Mouse (Mus musculus) embryonic facial prominence, embryonic 10.5 days (tissue): ENCODE results near the gene Tsc22d4. TPM values are rescaled to one million over a fixed set of nuclear protein-coding genes. Genes with fewer than 3 reads are reported as not detected.

ENCODE experiments used
- DNase-seq: peaks from one replicate; pipeline ENCODE4 v3.0.0-alpha.2; 2017; ENCODE audit warnings: low spot score
- H3K27ac ChIP-seq: fragments of 300-500 bp; sonication (generic); replicated peaks from 2 replicates; pipeline ENCODE4 v1.5.1; 2016; ENCODE audit warnings: mild to moderate bottlenecking
- H3K27me3 ChIP-seq: fragments of 300-500 bp; sonication (generic); replicated peaks from 2 replicates; pipeline ENCODE4 v1.6.1; 2016; ENCODE audit warnings: low read depth, mild to moderate bottlenecking; ENCODE audit not compliant: poor library complexity, severe bottlenecking
- H3K36me3 ChIP-seq: fragments of 300-500 bp; sonication (generic); replicated peaks from 2 replicates; pipeline ENCODE4 v1.6.1; 2016; ENCODE audit warnings: mild to moderate bottlenecking, moderate library complexity
- H3K4me1 ChIP-seq: fragments of 300-500 bp; sonication (generic); 2 replicates; pipeline ENCODE4 v1.6.1; 2016
- H3K4me3 ChIP-seq: fragments of 300-500 bp; sonication (generic); 2 replicates; pipeline ENCODE4 v1.5.1; 2016; ENCODE audit warnings: mild to moderate bottlenecking, moderate library complexity
- H3K9me3 ChIP-seq: fragments of 300-500 bp; sonication (generic); 2 replicates; pipeline ENCODE4 v1.6.1; 2016; ENCODE audit warnings: mild to moderate bottlenecking
- WGBS: fragments of 180-500 bp; shearing (Covaris S2); methylation state at CpG from one replicate; pipeline ENCODE4 v1.1.7; 2016; 5-methylcytosine and 5-hydroxymethylcytosine counted together
- polyA plus RNA-seq: library from polyadenylated mRNA; unstranded; fragments of >200 nt; fragmentation: Nextera tagmentation; extraction: Ambion mirVana; gene quantifications from 2 replicates; pipeline ENCODE4 v1.2.1, GENCODE M21; 2016

The Tsc22d4 gene
- polyA plus RNA-seq, 1 experiment from 2014 or later = 94.3 TPM

- Histone ChIP-seq H3K27me3 (no peaks in the 10 kb centered on the region), H3K27ac (no peak overlapping the region), H3K4me3 (no peak overlapping the region), H3K9me3 (no peaks in the 10 kb centered on the region), H3K4me1 (peaks cover 19% of the 10 kb centered on the region), H3K36me3 (peaks cover 75% of the 10 kb centered on the region)
- peak; percentile 86 for DNase-seq
- 43% methylated on average over 10 of the region's 10 CpGs for WGBS
These were observed 11.5 kb downstream of the Tsc22d4 start for GRCm38 (mm10) chr5:137756882-137757661.

DNA sequence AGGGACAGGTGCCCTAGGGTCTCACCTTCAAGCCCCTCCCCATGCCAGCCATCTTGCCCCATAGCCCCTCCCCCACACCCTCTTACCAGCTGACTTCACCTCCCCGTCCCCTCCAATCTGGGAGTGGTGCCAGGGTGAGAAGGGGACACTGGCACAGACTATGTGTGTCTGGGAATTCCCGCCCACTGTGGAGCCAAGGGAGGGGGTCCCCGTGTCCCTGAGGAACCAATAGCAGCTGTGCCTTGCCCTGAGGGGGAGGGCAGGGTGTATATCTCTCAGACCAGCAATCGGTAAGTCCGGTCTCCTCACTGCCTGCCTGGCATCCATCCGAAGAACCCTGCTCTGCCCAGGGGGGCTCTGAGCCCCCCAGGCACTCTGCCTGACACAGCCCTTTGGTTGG, 12.4 kb downstream of the Tsc22d4 start:
- no peak overlapping the region; the same call in 1 of the 2 replicates for H3K27ac ChIP-seq
- 85% methylated on average over 6 of the region's 6 CpGs for WGBS
- no peaks in the 10 kb centered on the region for H3K9me3 ChIP-seq
- H3K36me3 ChIP-seq = peaks cover 67% of the 10 kb centered on the region
- peaks cover 19% of the 10 kb centered on the region for H3K4me1 ChIP-seq
- H3K4me3 ChIP-seq = no peak overlapping the region
- no peak for DNase-seq
- no peaks in the 10 kb centered on the region for H3K27me3 ChIP-seq

GRCm38 (mm10) chr5:137758921-137759534, 13.5 kb downstream of the Tsc22d4 start:
- 91% methylated on average over 19 of the region's 19 CpGs for WGBS
- Histone ChIP-seq H3K27me3 (no peaks in the 10 kb centered on the region), H3K9me3 (no peaks in the 10 kb centered on the region), H3K27ac (no peak overlapping the region), H3K4me1 (peaks cover 19% of the 10 kb centered on the region), H3K36me3 (peaks cover 55% of the 10 kb centered on the region), H3K4me3 (no peak overlapping the region)
- DNase-seq = no peak

GRCm38 (mm10) chr5:137759971-137760412, 14.5 kb downstream of the Tsc22d4 start:
- whole genome bisulfite sequencing = 21% methylated on average over 4 of the region's 4 CpGs
- Histone ChIP-seq H3K27ac (no peak overlapping the region; the same call in 1 of the 2 replicates), H3K36me3 (peaks cover 50% of the 10 kb centered on the region), H3K9me3 (no peaks in the 10 kb centered on the region), H3K4me1 (peaks cover 19% of the 10 kb centered on the region), H3K27me3 (no peaks in the 10 kb centered on the region), H3K4me3 (0 out of 2 replicates have a peak overlapping the region, but pooled peaks have one; percentile 25)
- DNase-seq = peak; percentile 79

- Histone ChIP-seq H3K4me3 (no peak overlapping the region), H3K36me3 (peaks cover 4% of the 10 kb centered on the region), H3K27ac (no peak overlapping the region), H3K4me1 (peaks cover 7% of the 10 kb centered on the region), H3K27me3 (no peaks in the 10 kb centered on the region), H3K9me3 (0 out of 2 replicates have a peak, but pooled peaks cover 2% of the 10 kb centered on the region)
- WGBS = 60% methylated on average over 9 of the region's 9 CpGs
- no peak for DNase-seq
These were observed 19.2 kb downstream of the Tsc22d4 start for GRCm38 (mm10) chr5:137764609-137765340.

DNA sequence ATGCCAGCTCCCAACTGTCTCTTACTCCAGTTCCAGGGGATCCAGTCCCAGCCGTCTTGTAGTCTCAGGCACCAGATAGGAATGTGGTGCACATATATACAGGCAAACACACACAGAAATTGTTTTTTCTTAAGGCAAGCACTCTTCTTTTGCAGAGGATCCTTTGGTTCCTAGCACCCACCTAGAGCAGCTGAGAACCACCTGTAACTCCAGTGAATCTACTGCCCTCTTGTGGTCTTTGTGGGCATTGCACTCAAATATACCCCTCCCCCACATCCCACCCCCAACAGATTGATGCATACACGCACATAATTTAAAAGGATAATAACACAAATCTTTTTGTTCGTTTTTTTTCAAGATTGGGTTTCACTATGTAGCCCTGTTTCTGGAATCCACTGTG, 20.7 kb downstream of the Tsc22d4 start:
- H3K4me1 ChIP-seq = peaks cover 5% of the 10 kb centered on the region; the same call in 1 of the 2 replicates
- WGBS = 60% methylated on average over 3 of the region's 3 CpGs
- no peak overlapping the region for H3K4me3 ChIP-seq
- H3K27ac ChIP-seq = no peak overlapping the region
- H3K27me3 ChIP-seq = no peaks in the 10 kb centered on the region
- H3K36me3 ChIP-seq = no peaks in the 10 kb centered on the region
- 0 out of 2 replicates have a peak, but pooled peaks cover 2% of the 10 kb centered on the region for H3K9me3 ChIP-seq
- DNase-seq = peak; percentile 40

DNA sequence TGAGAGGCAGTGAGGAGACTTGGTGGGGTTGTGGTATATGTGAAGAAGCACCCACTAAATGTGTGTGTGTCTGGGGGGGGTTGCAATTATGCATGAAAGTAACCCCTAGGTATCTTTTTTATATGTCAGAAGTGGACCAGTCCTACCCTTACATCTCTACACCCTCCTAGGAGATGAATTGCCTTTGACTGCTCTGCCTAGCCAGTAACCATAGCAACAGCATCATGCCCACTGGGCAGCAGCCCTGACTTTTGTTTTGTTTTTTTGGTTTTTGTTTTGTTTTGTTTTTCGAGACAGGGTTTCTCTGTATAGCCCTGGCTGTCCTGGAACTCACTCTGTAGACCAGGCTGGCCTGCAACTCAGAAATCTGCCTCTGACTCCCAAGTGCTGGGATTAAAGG, 22.9 kb downstream of the Tsc22d4 start:
- no peak for DNase-seq
- no peak overlapping the region for H3K4me3 ChIP-seq
- WGBS = 66% methylated on average over 1 of the region's 1 CpGs
- H3K36me3 ChIP-seq = no peaks in the 10 kb centered on the region
- no peaks in the 10 kb centered on the region for H3K27me3 ChIP-seq
- H3K9me3 ChIP-seq = 0 out of 2 replicates have a peak, but pooled peaks cover 2% of the 10 kb centered on the region
- H3K27ac ChIP-seq = no peak overlapping the region
- H3K4me1 ChIP-seq = peaks cover 5% of the 10 kb centered on the region; the same call in 1 of the 2 replicates

DNA sequence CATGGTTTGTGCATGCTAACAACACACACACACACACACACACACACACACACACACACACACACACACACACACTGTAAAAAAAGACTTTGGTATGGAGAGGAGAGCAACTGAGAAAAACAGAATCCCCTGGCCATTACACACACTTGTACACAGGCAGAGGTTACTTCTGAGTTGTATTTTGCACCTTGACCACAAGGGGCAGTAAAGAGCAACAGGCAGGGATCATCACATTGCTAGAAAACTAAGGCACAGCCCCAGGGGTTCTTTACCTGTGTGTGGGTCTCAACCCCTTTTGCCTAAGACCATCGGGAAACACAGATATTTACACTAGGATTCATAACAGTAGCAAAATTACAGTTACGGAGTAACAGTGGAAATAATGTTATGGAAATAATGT, 25.2 kb downstream of the Tsc22d4 start:
- Histone ChIP-seq H3K27ac (no peak overlapping the region), H3K36me3 (no peaks in the 10 kb centered on the region), H3K27me3 (no peaks in the 10 kb centered on the region), H3K4me1 (peaks cover 5% of the 10 kb centered on the region; the same call in 1 of the 2 replicates), H3K4me3 (no peak overlapping the region), H3K9me3 (0 out of 2 replicates have a peak, but pooled peaks cover 2% of the 10 kb centered on the region)
- DNase-seq = peak; percentile 59
- 40% methylated on average over 2 of the region's 2 CpGs for WGBS

GRCm38 (mm10) chr5:137772755-137773154, 27.2 kb downstream of the Tsc22d4 start:
- H3K9me3 ChIP-seq = no peaks in the 10 kb centered on the region
- H3K36me3 ChIP-seq = no peaks in the 10 kb centered on the region
- no peaks in the 10 kb centered on the region for H3K27me3 ChIP-seq
- H3K4me1 ChIP-seq = peaks cover 11% of the 10 kb centered on the region
- no peak overlapping the region for H3K27ac ChIP-seq
- no peak for DNase-seq
- H3K4me3 ChIP-seq = no peak overlapping the region

DNA sequence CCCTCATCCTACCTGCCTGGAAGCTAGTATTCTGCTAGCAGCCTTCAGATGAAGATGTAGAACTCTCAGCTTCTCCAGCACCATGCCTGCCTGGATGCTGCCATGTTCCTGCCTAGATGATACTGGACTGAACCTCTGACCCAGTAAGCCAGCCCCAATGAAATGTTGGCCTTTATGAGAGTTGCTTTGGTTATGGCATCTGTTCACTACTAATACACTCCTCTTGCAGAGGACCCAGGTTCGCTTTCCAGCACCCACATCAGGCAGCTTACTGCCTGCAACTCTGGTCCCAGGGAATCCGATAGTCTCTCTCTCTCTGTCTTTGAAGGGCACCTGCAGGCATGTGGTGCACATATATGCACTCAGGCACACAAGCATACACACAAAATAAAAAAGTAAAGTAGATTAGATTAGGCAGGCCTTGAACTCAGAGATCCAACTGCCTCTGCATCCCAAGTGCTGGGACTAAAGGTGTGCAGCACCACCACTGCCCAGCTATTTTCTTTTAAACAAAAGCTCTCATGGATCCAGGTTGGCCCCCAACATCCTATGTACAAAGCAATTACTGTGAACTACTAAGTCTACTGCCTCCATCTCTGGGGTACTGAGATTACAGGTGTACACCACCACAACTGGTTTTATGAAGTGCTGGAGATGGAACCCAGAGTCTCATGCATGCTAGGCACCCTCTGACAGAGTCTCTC, 30.2 kb downstream of the Tsc22d4 start:
- no peak overlapping the region for H3K27ac ChIP-seq
- H3K4me1 ChIP-seq = peaks cover 28% of the 10 kb centered on the region
- H3K4me3 ChIP-seq = no peak overlapping the region
- H3K9me3 ChIP-seq = no peaks in the 10 kb centered on the region
- H3K36me3 ChIP-seq = peaks cover 8% of the 10 kb centered on the region
- DNase-seq = no peak
- H3K27me3 ChIP-seq = no peaks in the 10 kb centered on the region
- whole genome bisulfite sequencing = 85% methylated on average over 2 of the region's 2 CpGs

DNA sequence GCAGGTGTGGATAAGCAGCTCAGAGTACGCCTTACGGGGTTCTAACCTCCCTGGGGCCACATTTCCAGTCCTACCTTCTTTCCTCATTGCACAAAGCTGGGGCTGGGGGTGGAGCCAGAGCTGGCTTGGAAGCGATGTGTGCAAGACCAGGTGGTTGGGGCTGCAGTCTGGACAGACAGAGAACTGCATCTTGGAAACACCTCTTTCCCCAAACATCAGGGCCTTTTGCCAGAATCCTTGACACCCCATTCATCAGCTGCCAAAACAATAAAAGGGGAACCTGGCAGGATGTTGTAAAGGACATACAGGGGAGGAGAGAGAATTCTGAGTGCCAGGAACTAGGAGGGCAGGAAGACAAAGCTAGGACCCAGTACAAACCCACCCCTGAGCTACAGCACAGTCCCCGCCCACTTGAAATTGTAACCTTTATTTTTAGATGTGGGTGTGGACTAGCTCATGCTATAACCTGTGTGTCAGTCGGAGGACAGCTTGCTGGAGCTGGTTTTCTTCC, 30.9 kb downstream of the Tsc22d4 start:
- no peak for DNase-seq
- 45% methylated on average over 5 of the region's 5 CpGs for WGBS
- Histone ChIP-seq H3K27me3 (no peaks in the 10 kb centered on the region), H3K4me1 (peaks cover 29% of the 10 kb centered on the region), H3K27ac (no peak overlapping the region), H3K4me3 (peak overlapping the region; percentile 13; the same call in 1 of the 2 replicates), H3K9me3 (no peaks in the 10 kb centered on the region), H3K36me3 (peaks cover 15% of the 10 kb centered on the region)
